8 mouse cellular contexts compared by ENCODE assay signal in genomic region chr12:40898414-40899027, GRCm38 (mm10).
DNase-seq lines count a peak whose midpoint lies in the region.

No protein-coding gene starts in this region.

- DNase-seq in adrenal gland, postnatal 14 days = peak; percentile 37
- no peak for DNase-seq in adrenal gland, adult 2 months
- DNase-seq in 3T3-L1 (ENCODE audit: low read depth, low spot score) = peak; percentile 47
- DNase-seq in cerebellum, postnatal 10 days = peak; percentile 77 to 88
- peak; percentile 50 for DNase-seq in kidney, postnatal 14 days
- no peak for DNase-seq in urinary bladder, postnatal 25 days (ENCODE audit: low spot score)
- DNase-seq in layer of hippocampus, adult 11-12 months (ENCODE audit: low spot score) = no peak
- no peak for DNase-seq in T-cell, adult 2 months (ENCODE audit: low spot score)

Comparison
In these comparisons a context has a peak if more than half of its experiments do, and no peak if none do; other contexts are left out.
1. DNase-seq: peak in adrenal gland, postnatal 14 days (single experiment), 3T3-L1 (single experiment), cerebellum, postnatal 10 days (2 of 2) and kidney, postnatal 14 days (single experiment); none in adrenal gland, adult 2 months (single experiment), urinary bladder, postnatal 25 days (single experiment), layer of hippocampus, adult 11-12 months (single experiment) and T-cell, adult 2 months (single experiment).